Mouse (Mus musculus) embryonic facial prominence, embryonic 14.5 days (tissue): Measurements from ENCODE around the gene Cd68. TPM values are rescaled to one million over a fixed set of nuclear protein-coding genes. Genes with fewer than 3 reads are reported as not detected.

Experiments
- ATAC-seq: fragments of 200-750 bp; cut with Nextera tagmentation; 2 replicates; pipeline ENCODE4 v1.8.0; 2017; ENCODE audit warnings: low read depth, moderate number of reproducible peaks, moderate TSS enrichment
- DNase-seq: peaks from one replicate; pipeline ENCODE4 v3.0.0-alpha.2; 2015; ENCODE audit warnings: low spot score
- H3K27ac ChIP-seq: fragments of 300-500 bp; sonication (generic); replicated peaks from 2 replicates; pipeline ENCODE4 v1.5.1; 2014; ENCODE audit warnings: low read depth, mild to moderate bottlenecking, low read length, moderate library complexity
- H3K27me3 ChIP-seq: fragments of 300-500 bp; sonication (generic); replicated peaks from 2 replicates; pipeline ENCODE4 v1.6.1; 2014; ENCODE audit warnings: low read length; ENCODE audit not compliant: control insufficient read depth, insufficient read depth
- H3K36me3 ChIP-seq: fragments of 300-500 bp; sonication (generic); 2 replicates; pipeline ENCODE4 v1.6.1; 2014; ENCODE audit warnings: low read length, mixed read lengths; ENCODE audit not compliant: control insufficient read depth, insufficient read depth
- H3K4me1 ChIP-seq: fragments of 300-500 bp; sonication (generic); 2 replicates; pipeline ENCODE4 v1.6.1; 2014; ENCODE audit warnings: antibody characterized with exemption, low read length; ENCODE audit not compliant: control insufficient read depth, insufficient read depth
- H3K4me2 ChIP-seq: fragments of 300-500 bp; sonication (generic); 2 replicates; pipeline ENCODE4 v1.6.1; 2014; ENCODE audit warnings: low read depth, mild to moderate bottlenecking, low read length, moderate library complexity, mixed read lengths
- H3K4me3 ChIP-seq: fragments of 300-500 bp; sonication (generic); 2 replicates; pipeline ENCODE4 v1.5.1; 2014; ENCODE audit warnings: low read depth, mild to moderate bottlenecking, low read length
- H3K9ac ChIP-seq: fragments of 300-500 bp; sonication (generic); 2 replicates; pipeline ENCODE4 v1.6.1; 2014; ENCODE audit warnings: low read depth, mild to moderate bottlenecking, low read length, moderate library complexity, mixed read lengths
- H3K9me3 ChIP-seq: fragments of 300-500 bp; sonication (generic); 2 replicates; pipeline ENCODE4 v1.6.1; 2016; ENCODE audit warnings: low read length; ENCODE audit not compliant: control insufficient read depth
- WGBS: fragments of 180-500 bp; shearing (Covaris S2); extraction: QIAGEN DNeasy Blood & Tissue Kit; methylation state at CpG from one replicate; pipeline ENCODE4 v1.1.7; 2014; 5-methylcytosine and 5-hydroxymethylcytosine counted together
- polyA plus RNA-seq: library from polyadenylated mRNA; unstranded; fragments of >200 nt; fragmentation: Nextera tagmentation; extraction: Ambion mirVana; gene quantifications from 2 replicates; pipeline ENCODE4 v1.2.1, GENCODE M21; 2014

Gene Cd68
- polyA plus RNA-seq, 1 experiment from 2014 or later: 22.0 TPM

DNA sequence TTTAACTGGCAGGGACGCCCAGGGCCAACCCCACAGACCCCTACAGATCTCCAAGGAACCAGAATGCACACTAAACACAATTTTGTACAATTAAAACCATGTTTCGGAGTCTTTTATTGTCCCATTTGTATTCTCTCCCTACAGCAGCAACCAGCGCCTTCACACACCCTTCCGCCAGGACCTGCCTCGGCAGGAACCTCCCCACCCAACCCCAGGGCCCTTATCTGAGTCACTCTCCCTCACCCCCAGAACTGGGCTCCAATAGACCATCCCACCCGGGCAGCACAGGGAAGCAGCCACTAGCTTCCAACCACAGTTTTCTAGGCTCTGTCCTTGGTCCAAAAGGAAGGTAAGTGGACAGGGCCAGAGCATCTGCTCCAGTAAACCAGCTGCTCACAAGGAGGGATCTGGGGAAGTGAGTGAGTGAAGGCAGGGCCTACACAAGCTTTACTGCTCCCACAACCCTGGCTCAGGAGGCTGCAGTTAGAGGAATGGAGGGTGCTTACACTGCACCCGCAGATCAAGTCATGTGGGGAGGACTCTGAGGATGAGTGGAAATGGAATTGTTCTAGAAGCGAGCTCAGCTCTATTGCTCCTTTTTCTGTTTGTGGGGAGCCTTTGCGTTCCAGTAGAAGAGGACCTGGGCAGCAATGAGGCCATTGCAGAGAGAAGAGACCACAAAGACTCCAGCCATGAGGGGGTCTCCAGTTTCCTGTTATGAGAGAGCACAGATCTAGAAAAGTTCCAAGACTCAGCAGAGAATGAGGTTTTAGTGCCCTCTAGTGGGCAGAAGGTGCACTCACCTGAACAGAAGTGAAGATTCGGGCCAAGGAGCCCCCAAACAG is 9.1 kb downstream of the Cd68 start:
- H3K9me3 ChIP-seq: no peaks in the 10 kb centered on the region
- H3K27me3 ChIP-seq: no peaks in the 10 kb centered on the region
- H3K4me1 ChIP-seq: no peaks in the 10 kb centered on the region
- H3K4me3 ChIP-seq: no peak overlapping the region
- ATAC-seq (no peak), DNase-seq (peak; percentile 76)
- H3K27ac ChIP-seq: peak overlapping the region; percentile 65
- peaks cover 61% of the 10 kb centered on the region for H3K36me3 ChIP-seq
- H3K9ac ChIP-seq: peak overlapping the region; percentile 19; the same call in 1 of the 2 replicates
- H3K4me2 ChIP-seq: peak overlapping the region; percentile 19; the same call in 1 of the 2 replicates
- 75% methylated on average over 10 of the region's 10 CpGs for WGBS

DNA sequence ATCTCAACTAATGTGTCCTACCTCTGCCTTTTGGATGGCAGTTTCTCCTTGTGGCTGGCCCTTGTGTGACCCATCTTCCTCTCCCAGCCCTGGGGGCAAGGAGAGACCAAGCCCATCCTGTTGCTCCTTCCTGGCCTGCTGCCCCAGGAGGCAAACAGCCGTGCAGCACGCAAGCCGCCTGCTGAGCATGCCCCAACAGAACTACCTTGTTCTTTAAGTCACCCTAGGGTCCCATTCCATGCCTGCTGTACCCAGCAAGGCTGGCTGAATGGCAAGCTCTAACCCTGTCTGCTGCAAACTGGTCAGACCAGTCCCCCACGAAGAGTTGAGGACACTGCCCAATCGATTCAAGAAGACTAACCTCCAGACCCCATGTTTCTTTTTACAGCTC is 9.9 kb downstream of the Cd68 start:
- H3K9ac ChIP-seq: 0 out of 2 replicates have a peak overlapping the region, but pooled peaks have one; percentile 19
- no peak for DNase-seq
- no peaks in the 10 kb centered on the region for H3K4me1 ChIP-seq
- ATAC-seq: no peak
- no peak overlapping the region for H3K27ac ChIP-seq
- H3K36me3 ChIP-seq: peaks cover 68% of the 10 kb centered on the region
- H3K27me3 ChIP-seq: no peaks in the 10 kb centered on the region
- H3K9me3 ChIP-seq: no peaks in the 10 kb centered on the region
- no peak overlapping the region for H3K4me3 ChIP-seq
- WGBS: 47% methylated on average over 5 of the region's 5 CpGs
- H3K4me2 ChIP-seq: peak overlapping the region; percentile 19; the same call in 1 of the 2 replicates

DNA sequence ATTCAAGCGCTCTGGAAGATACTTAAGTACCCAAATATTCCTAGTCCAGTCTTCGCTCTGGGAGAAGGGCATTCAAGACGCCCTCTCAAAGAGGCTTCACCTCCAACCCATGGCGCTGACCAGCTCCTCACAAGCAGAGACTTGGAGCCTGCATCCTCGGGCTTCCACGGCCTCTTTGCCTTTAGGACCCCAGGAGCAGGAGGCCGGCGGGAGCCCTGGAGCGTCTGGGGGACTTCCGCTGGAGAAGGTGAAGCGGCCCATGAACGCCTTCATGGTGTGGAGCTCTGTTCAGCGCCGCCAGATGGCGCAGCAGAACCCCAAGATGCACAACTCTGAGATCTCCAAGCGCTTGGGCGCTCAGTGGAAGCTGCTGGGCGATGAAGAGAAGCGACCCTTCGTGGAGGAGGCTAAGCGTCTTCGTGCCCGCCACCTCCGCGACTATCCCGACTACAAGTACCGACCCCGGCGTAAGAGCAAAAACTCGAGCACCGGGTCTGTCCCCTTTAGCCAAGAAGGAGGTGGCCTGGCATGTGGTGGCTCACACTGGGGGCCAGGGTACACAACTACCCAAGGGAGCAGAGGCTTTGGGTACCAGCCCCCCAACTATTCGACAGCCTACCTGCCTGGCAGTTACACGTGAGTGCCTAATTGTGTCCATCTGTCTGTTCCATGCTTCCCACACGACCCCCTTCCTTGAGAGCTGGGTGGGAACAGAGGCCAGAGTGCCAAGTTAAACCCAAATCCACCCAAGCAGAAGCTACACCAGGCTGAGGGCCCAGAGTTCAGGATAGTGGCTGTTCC is 10.5 kb downstream of the Cd68 start, which contains the start of gene Sox15:
Gene Sox15 (plus strand): TSS at position 51 of the 801 bp plus-strand sequence.
- H3K4me2 ChIP-seq: peak within 1 kb of the TSS; percentile 36
- H3K36me3 ChIP-seq: peaks cover 74% of the 10 kb centered on the region
- H3K27ac ChIP-seq: peak within 1 kb of the TSS; percentile 49; the same call in 1 of the 2 replicates
- H3K9me3 ChIP-seq: no peaks in the 10 kb centered on the region
- DNase-seq (peak; percentile 85), ATAC-seq (peak; percentile 74; the same call in 1 of the 2 replicates)
- H3K27me3 ChIP-seq: no peaks in the 10 kb centered on the region
- WGBS: 22% methylated on average over 29 of the region's 34 CpGs
- no peak within 1 kb of the TSS for H3K4me3 ChIP-seq
- H3K4me1 ChIP-seq: no peaks in the 10 kb centered on the region
- peak within 1 kb of the TSS; percentile 19; the same call in 1 of the 2 replicates for H3K9ac ChIP-seq

DNA sequence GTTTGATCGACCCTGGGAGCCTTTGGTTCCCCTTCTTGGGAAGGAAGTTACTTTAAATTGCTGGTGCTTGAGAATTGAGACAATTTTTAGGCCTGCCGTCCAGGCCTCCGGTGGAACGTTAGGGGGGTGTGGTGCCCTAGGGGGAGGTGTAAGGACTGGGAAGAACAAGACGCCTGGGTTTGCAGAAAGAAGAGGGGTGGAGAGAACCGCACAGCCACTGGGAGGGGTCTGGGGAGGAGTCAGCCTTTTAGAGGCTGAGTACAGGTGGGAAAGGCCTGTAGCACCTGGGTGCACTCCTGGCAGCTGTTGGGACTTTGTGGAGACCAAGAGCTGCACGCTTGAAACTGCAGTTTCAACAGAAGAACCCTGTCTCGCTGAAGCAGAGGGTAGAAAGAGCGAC is 11.2 kb downstream of the Cd68 start:
- H3K4me1 ChIP-seq: no peaks in the 10 kb centered on the region
- DNase-seq (peak; percentile 32), ATAC-seq (peak; percentile 27; the same call in 1 of the 2 replicates)
- no peaks in the 10 kb centered on the region for H3K27me3 ChIP-seq
- H3K4me2 ChIP-seq: no peak overlapping the region
- WGBS: 33% methylated on average over 9 of the region's 9 CpGs
- H3K9me3 ChIP-seq: no peaks in the 10 kb centered on the region
- H3K27ac ChIP-seq: peak overlapping the region; percentile 49; the same call in 1 of the 2 replicates
- H3K4me3 ChIP-seq: no peak overlapping the region
- H3K36me3 ChIP-seq: peaks cover 77% of the 10 kb centered on the region
- H3K9ac ChIP-seq: peak overlapping the region; percentile 11; the same call in 1 of the 2 replicates

DNA sequence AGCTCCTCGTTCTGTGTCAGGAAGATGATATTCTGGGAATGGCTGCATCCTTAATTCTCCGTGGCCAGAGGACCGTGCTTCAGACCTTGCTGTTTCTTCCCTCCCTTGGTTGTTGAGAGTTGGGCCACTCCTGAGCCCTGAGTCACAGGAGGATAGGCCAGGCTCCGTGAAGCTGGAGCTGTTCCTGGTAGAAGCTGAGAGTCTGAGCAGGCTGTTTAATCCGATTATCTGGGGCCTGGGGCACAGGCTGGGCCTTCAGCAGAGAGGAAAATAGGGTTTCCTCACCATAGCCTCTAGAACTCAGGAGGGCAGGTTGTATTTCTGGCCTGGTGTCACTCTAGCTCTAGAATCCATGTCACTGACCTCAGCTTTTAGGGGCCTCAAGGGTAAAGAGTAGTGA is 12.6 kb downstream of the Cd68 start:
- no peak overlapping the region for H3K27ac ChIP-seq
- H3K9ac ChIP-seq: peak overlapping the region; percentile 30; the same call in 1 of the 2 replicates
- 60% methylated on average over 5 of the region's 5 CpGs for WGBS
- H3K4me2 ChIP-seq: no peak overlapping the region
- H3K36me3 ChIP-seq: peaks cover 80% of the 10 kb centered on the region
- no peak overlapping the region for H3K4me3 ChIP-seq
- no peak; the same call in 1 of the 2 replicates for ATAC-seq
- H3K27me3 ChIP-seq: no peaks in the 10 kb centered on the region
- no peaks in the 10 kb centered on the region for H3K9me3 ChIP-seq
- DNase-seq: no peak
- no peaks in the 10 kb centered on the region for H3K4me1 ChIP-seq

DNA sequence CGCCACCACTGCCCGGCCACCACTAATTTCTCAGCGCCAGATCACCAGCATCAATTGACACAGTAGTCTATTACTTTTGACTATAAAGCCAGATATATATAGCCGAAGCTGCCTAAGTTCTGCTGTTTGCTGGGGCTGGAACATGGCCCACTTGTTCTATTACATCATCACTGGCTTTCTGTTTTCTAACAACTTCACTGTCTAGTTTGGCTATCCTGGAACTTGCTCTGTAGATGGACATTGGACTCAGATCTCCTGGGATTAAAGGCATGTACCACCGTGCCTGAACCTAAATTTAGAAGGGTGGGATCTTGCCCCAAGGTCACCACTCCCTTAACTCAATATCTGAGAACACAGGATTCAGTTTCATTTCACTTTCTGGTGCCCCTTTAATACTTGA is 20.1 kb downstream of the Cd68 start:
- H3K4me3 ChIP-seq: no peak overlapping the region
- H3K27ac ChIP-seq: no peak overlapping the region
- H3K27me3 ChIP-seq: no peaks in the 10 kb centered on the region
- DNase-seq: no peak
- H3K9me3 ChIP-seq: no peaks in the 10 kb centered on the region
- WGBS: 89% methylated on average over 5 of the region's 5 CpGs
- no peak for ATAC-seq
- H3K4me2 ChIP-seq: no peak overlapping the region
- H3K4me1 ChIP-seq: no peaks in the 10 kb centered on the region
- H3K9ac ChIP-seq: no peak overlapping the region
- H3K36me3 ChIP-seq: peaks cover 96% of the 10 kb centered on the region

DNA sequence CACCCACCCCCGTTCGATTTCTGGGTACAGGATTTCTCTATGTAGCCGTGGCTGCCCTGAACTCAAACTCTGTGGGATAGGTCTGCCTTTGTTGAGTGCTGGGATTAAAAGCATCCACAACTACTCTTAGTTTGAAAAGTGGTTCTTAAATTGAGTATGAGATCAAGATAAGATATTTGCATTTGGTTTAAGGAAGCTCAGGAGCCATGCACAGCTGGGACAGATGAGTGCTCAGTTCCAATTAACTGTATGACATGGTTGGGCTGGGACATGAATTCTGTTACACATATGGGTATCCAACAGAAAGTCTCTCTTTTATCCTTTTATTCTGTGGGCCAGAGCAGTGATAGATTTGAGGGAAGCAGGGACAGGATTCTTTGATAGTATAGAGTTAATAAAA is 30.5 kb downstream of the Cd68 start:
- H3K36me3 ChIP-seq: peaks cover 34% of the 10 kb centered on the region
- H3K9me3 ChIP-seq: no peaks in the 10 kb centered on the region
- ATAC-seq: no peak
- peak overlapping the region; percentile 89 for H3K4me2 ChIP-seq
- no peaks in the 10 kb centered on the region for H3K27me3 ChIP-seq
- no peak for DNase-seq
- H3K9ac ChIP-seq: no peak overlapping the region
- H3K4me3 ChIP-seq: no peak overlapping the region
- H3K4me1 ChIP-seq: peaks cover 25% of the 10 kb centered on the region
- 80% methylated on average over 3 of the region's 3 CpGs for WGBS
- no peak overlapping the region for H3K27ac ChIP-seq

DNA sequence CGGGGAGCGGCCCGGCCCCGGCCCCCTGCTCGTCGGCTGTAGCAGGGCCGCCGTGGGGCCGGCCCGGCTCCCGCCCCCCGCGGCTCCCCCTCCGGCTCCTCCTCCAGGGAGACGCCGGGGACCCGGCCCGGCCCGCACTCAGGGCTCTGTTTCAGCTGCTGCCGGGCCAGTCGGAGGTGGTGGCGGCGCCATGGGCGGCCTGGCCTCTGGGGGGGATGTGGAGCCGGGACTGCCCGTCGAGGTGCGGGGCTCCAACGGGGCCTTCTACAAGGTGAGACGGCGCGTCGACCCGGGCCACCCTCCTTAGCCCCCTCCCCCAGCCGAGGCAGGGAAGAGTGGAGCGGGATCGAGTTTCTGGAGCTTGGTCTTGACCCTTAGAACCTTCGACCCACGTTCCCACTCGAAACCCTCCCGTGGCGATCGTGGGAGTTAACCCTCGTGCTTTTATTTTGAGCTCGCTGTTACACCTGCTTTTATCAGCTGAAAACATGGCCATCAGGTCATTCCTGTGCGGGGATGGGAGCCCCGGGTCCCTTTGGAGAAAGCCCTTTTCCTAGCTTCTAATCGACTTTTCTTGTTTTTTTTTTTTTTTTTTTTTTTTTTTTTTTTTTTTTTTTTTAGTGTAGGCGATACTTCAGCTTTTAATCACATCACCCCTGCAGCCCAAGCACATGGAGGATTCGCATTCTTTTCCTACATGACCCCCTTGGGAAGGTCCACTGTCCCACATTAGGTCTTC is 32.7 kb downstream of the Cd68 start:
- H3K4me2 ChIP-seq: peak overlapping the region; percentile 89
- ATAC-seq: peak; percentile 66
- peak overlapping the region; percentile 91 for H3K4me3 ChIP-seq
- H3K9me3 ChIP-seq: no peaks in the 10 kb centered on the region
- peaks cover 25% of the 10 kb centered on the region for H3K4me1 ChIP-seq
- peak; percentile 67 for DNase-seq
- H3K27ac ChIP-seq: peak overlapping the region; percentile 95
- H3K27me3 ChIP-seq: no peaks in the 10 kb centered on the region
- H3K36me3 ChIP-seq: peaks cover 18% of the 10 kb centered on the region
- under 1% methylated on average over 12 of the region's 50 CpGs for WGBS
- H3K9ac ChIP-seq: peak overlapping the region; percentile 96
